10 mouse cellular contexts compared by ENCODE assay signal in the genomic region with DNA sequence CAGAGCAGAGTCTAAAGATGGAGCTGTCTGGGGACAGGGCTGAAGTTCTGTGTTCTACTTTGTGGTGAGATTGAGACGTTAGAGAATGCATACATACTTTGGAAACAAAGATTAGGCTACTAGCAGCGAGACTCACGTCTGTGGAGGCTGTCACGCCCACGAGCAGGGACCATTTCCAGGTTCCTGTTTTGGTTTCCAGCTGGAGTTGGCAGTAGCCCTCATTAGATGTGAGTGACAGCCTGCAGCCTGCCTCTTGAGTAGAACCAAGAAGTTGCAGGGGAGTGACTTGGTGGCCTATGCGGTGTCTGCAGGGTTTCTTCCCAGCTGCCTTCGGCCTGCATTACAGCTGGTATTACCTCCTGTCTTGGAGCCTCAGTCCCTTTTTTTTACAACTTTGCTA. TPM values are rescaled to one million over a fixed set of nuclear protein-coding genes. Genes with fewer than 3 reads are reported as not detected.
DNase-seq lines count a peak whose midpoint lies in the region; ATAC-seq and TF ChIP-seq lines count a peak whose summit lies in the region.
"Had no signal": no experiment of that assay in that cellular context is flagged by ENCODE, and none has a peak within 500 bp of the region (broad histone marks: within the 10 kb centered on the region; RNA-seq: fewer than 3 reads in every experiment).

No protein-coding gene starts in this region.

- no peak overlapping the region for H3K4me3 ChIP-seq in midbrain, postnatal 0 days (ENCODE audit: low read depth, low read length)
- H3K4me3 ChIP-seq: limb, embryonic 12.5 days had no signal

- H3K4me2 ChIP-seq in midbrain, postnatal 0 days (ENCODE audit: low read depth, low read length, poor library complexity, severe bottlenecking) = no peak overlapping the region
- H3K4me2 ChIP-seq: limb, embryonic 12.5 days had no signal

- peak; percentile 10 for DNase-seq in heart, adult 8-10 months (ENCODE audit: low spot score)
- DNase-seq in heart, postnatal 25 days (ENCODE audit: low spot score) = no peak
- peak; percentile 20 to 32 for DNase-seq in frontal cortex, postnatal 25 days (ENCODE audit: low spot score in 2 of 2)
- peak; percentile 59 to 75 for DNase-seq in left cerebral cortex, adult 18-20 months (ENCODE audit: low spot score in 2 of 2)
- DNase-seq in MN1 (ENCODE audit: low spot score) = no peak
- DNase-seq in urinary bladder, adult 2 months (ENCODE audit: low spot score) = no peak
- no peak for DNase-seq in midbrain, postnatal 0 days (ENCODE audit: low spot score)

- H3K4me1 ChIP-seq in midbrain, postnatal 0 days (ENCODE audit: insufficient read depth, low read length) = peaks cover 10% of the 10 kb centered on the region; the same call in 1 of the 2 replicates

- no peaks in the 10 kb centered on the region for H3K27me3 ChIP-seq in midbrain, postnatal 0 days (ENCODE audit: insufficient read depth, low read length)
- H3K27me3 ChIP-seq: limb, embryonic 12.5 days had no signal

- ATAC-seq in megakaryocyte, adult 5-6 weeks (ENCODE audit: poor library complexity, severe bottlenecking) = peak; percentile 39; the same call in 1 of the 2 replicates
- ATAC-seq in midbrain, postnatal 0 days (ENCODE audit: low FRiP score) = no peak
- ATAC-seq: intestine, postnatal 0 days had no signal

- H3K9me3 ChIP-seq in midbrain, postnatal 0 days (ENCODE audit: low read length) = no peaks in the 10 kb centered on the region
- H3K9me3 ChIP-seq: limb, embryonic 12.5 days had no signal

- WGBS in midbrain, postnatal 0 days = 77% methylated on average over 7 of the region's 7 CpGs

- TF ChIP-seq CTCF in midbrain, postnatal 0 days (IDR thresholded peaks at IDR 0.05) = no peak

- no peak overlapping the region for H3K27ac ChIP-seq in midbrain, postnatal 0 days (ENCODE audit: low read depth, low read length)
- H3K27ac ChIP-seq: limb, embryonic 12.5 days had no signal

- no peak overlapping the region for H3K9ac ChIP-seq in midbrain, postnatal 0 days (replicated peaks; ENCODE audit: low read length, poor library complexity, severe bottlenecking)
- H3K9ac ChIP-seq: limb, embryonic 12.5 days had no signal

- peaks cover 46% of the 10 kb centered on the region for H3K36me3 ChIP-seq in midbrain, postnatal 0 days (ENCODE audit: insufficient read depth, low read length)

- intact Hi-C loops in heart, postnatal 25 days (cut with DNase I) = no loop called here

RNA-seq across cellular contexts. Expression of a gene that starts 4.9 kb away (rescaled TPM):
- total RNA-seq in heart, adult 8-10 months (2022) = 10 to 100 TPM; 66.9 to 90.0 (median 81.3) TPM
- total RNA-seq in heart, postnatal 25 days (2021) = 10 to 100 TPM; 81.2 to 83.1 TPM
- total RNA-seq in left cerebral cortex, adult 18-20 months (2021) = 10 to 100 TPM; 43.7 to 52.4 TPM
- 120 and 147 TPM in 2 replicates for total RNA-seq in megakaryocyte, adult 5-6 weeks (2015)
- 64.5 and 68.3 TPM in 2 replicates for total RNA-seq in megakaryocyte, adult 5-6 weeks (2017)
- 44.0 and 51.4 TPM in 2 replicates for polyA plus RNA-seq in urinary bladder, adult 2 months (2012; rRNA removed)
- total RNA-seq in midbrain, postnatal 0 days (2014; rRNA removed) = 53.8 and 73.2 TPM in 2 replicates
- polyA plus RNA-seq in midbrain, postnatal 0 days (2015; fragmentation: Nextera tagmentation; extraction: Ambion mirVana) = 137 and 151 TPM in 2 replicates

RNA-seq across cellular contexts. Expression of a gene that starts 6.7 kb away (rescaled TPM):
- 1 to 10 TPM; 1.4 to 3.0 (median 2.2) TPM for total RNA-seq in heart, adult 8-10 months (2022)
- total RNA-seq in heart, postnatal 25 days (2021) = 1 to 10 TPM; 1.1 to 1.7 TPM
- 10 to 100 TPM; 54.5 TPM for total RNA-seq in left cerebral cortex, adult 18-20 months (2021)
- 0.75 and 0.83 TPM in 2 replicates for total RNA-seq in megakaryocyte, adult 5-6 weeks (2015)
- total RNA-seq in megakaryocyte, adult 5-6 weeks (2017) = 4.0 and 5.7 TPM in 2 replicates
- polyA plus RNA-seq in urinary bladder, adult 2 months (2012; rRNA removed) = 1.2 and 3.3 TPM in 2 replicates
- 19.1 and 34.3 TPM in 2 replicates for total RNA-seq in midbrain, postnatal 0 days (2014; rRNA removed)
- polyA plus RNA-seq in midbrain, postnatal 0 days (2015; fragmentation: Nextera tagmentation; extraction: Ambion mirVana) = 47.7 and 50.2 TPM in 2 replicates

RNA-seq across cellular contexts. Expression of a gene that starts 27.3 kb away (rescaled TPM):
- 1 to 10 TPM in 3 of 4 experiments, under 1 TPM in 1; 0.66 to 5.4 (median 1.2) TPM for total RNA-seq in heart, adult 8-10 months (2022)
- under 1 TPM; 0.84 to 0.91 TPM for total RNA-seq in heart, postnatal 25 days (2021)
- 1 to 10 TPM; 4.2 to 5.3 TPM for total RNA-seq in left cerebral cortex, adult 18-20 months (2021)
- total RNA-seq in megakaryocyte, adult 5-6 weeks (2015) = 214 and 215 TPM in 2 replicates
- total RNA-seq in megakaryocyte, adult 5-6 weeks (2017) = 103 and 121 TPM in 2 replicates
- polyA plus RNA-seq in urinary bladder, adult 2 months (2012; rRNA removed) = 1.6 and 1.7 TPM in 2 replicates
- total RNA-seq in midbrain, postnatal 0 days (2014; rRNA removed) = 0.24 and 2.2 TPM in 2 replicates
- polyA plus RNA-seq in midbrain, postnatal 0 days (2015; fragmentation: Nextera tagmentation; extraction: Ambion mirVana) = 0.34 and 0.60 TPM in 2 replicates

RNA-seq across cellular contexts. Expression of a gene that starts 44.8 kb away (rescaled TPM):
- 10 to 100 TPM; 17.3 to 19.5 (median 18.4) TPM for total RNA-seq in heart, adult 8-10 months (2022)
- total RNA-seq in heart, postnatal 25 days (2021) = 10 to 100 TPM; 10.7 to 12.1 TPM
- 10 to 100 TPM; 12.2 to 17.6 TPM for total RNA-seq in left cerebral cortex, adult 18-20 months (2021)
- 47.3 and 54.9 TPM in 2 replicates for total RNA-seq in megakaryocyte, adult 5-6 weeks (2015)
- total RNA-seq in megakaryocyte, adult 5-6 weeks (2017) = 19.3 and 21.7 TPM in 2 replicates
- polyA plus RNA-seq in urinary bladder, adult 2 months (2012; rRNA removed) = 48.2 and 49.5 TPM in 2 replicates
- 27.0 and 28.6 TPM in 2 replicates for total RNA-seq in midbrain, postnatal 0 days (2014; rRNA removed)
- polyA plus RNA-seq in midbrain, postnatal 0 days (2015; fragmentation: Nextera tagmentation; extraction: Ambion mirVana) = 47.7 and 49.3 TPM in 2 replicates

RNA-seq across cellular contexts. Expression of a gene that starts 52.1 kb away (rescaled TPM):
- total RNA-seq in heart, adult 8-10 months (2022) = 10 to 100 TPM; 37.8 to 61.9 (median 52.4) TPM
- total RNA-seq in heart, postnatal 25 days (2021) = 10 to 100 TPM; 37.6 to 38.7 TPM
- total RNA-seq in left cerebral cortex, adult 18-20 months (2021) = 10 to 100 TPM; 43.5 to 48.3 TPM
- 20.8 and 21.4 TPM in 2 replicates for total RNA-seq in megakaryocyte, adult 5-6 weeks (2015)
- total RNA-seq in megakaryocyte, adult 5-6 weeks (2017) = 22.5 and 32.8 TPM in 2 replicates
- 26.3 and 40.8 TPM in 2 replicates for polyA plus RNA-seq in urinary bladder, adult 2 months (2012; rRNA removed)
- 18.0 and 21.2 TPM in 2 replicates for total RNA-seq in midbrain, postnatal 0 days (2014; rRNA removed)
- 16.9 and 17.4 TPM in 2 replicates for polyA plus RNA-seq in midbrain, postnatal 0 days (2015; fragmentation: Nextera tagmentation; extraction: Ambion mirVana)

Comparison
In these comparisons a context has a peak if more than half of its experiments do, and no peak if none do; other contexts are left out.
1. DNase-seq: peak in heart, adult 8-10 months (single experiment), frontal cortex, postnatal 25 days (2 of 2) and left cerebral cortex, adult 18-20 months (2 of 2); none in heart, postnatal 25 days (single experiment), MN1 (single experiment), urinary bladder, adult 2 months (single experiment) and midbrain, postnatal 0 days (single experiment).
2. RNA of a gene that starts 27.3 kb away (total RNA-seq): 103 to 215 TPM in megakaryocyte, adult 5-6 weeks; 4.2 to 5.3 TPM in left cerebral cortex, adult 18-20 months, 0.24 to 2.2 TPM in midbrain, postnatal 0 days, 0.66 to 5.4 TPM in heart, adult 8-10 months and 0.84 to 0.91 TPM in heart, postnatal 25 days; every median in the first group is over 10 times any median in the second.